In genomic region chr11:29173706-29174436, GRCm38 (mm10) we compare ENCODE assay signal across 7 mouse cellular contexts. TPM values are rescaled to one million over a fixed set of nuclear protein-coding genes. Genes with fewer than 3 reads are reported as not detected.
DNase-seq lines count a peak whose midpoint lies in the region; ATAC-seq lines count a peak whose summit lies in the region.

No protein-coding gene starts in this region.

- H3K4me3 ChIP-seq in embryonic facial prominence, embryonic 15.5 days (replicated peaks) = peak overlapping the region; percentile 97
- H3K4me3 ChIP-seq in limb, embryonic 10.5 days = peak overlapping the region; percentile 95
- peak overlapping the region; percentile 95 for H3K4me3 ChIP-seq in stomach, embryonic 15.5 days (replicated peaks)

- H3K4me2 ChIP-seq in embryonic facial prominence, embryonic 15.5 days (replicated peaks) = peak overlapping the region; percentile 60
- peak overlapping the region; percentile 63 for H3K4me2 ChIP-seq in stomach, embryonic 15.5 days

- peak overlapping the region; percentile 98 for H3K27ac ChIP-seq in embryonic facial prominence, embryonic 15.5 days (replicated peaks)
- peak overlapping the region; percentile 99 for H3K27ac ChIP-seq in limb, embryonic 10.5 days
- peak overlapping the region; percentile 93 for H3K27ac ChIP-seq in stomach, embryonic 15.5 days

- no peak for ATAC-seq in embryonic facial prominence, embryonic 15.5 days (ENCODE audit: insufficient number of reproducible peaks, low FRiP score, low TSS enrichment, low read depth)
- no peak for ATAC-seq in stomach, embryonic 15.5 days (ENCODE audit: insufficient read depth, low FRiP score, low read depth)

- H3K4me1 ChIP-seq in embryonic facial prominence, embryonic 15.5 days = peaks cover 11% of the 10 kb centered on the region; the same call in 1 of the 2 replicates
- peaks cover 14% of the 10 kb centered on the region for H3K4me1 ChIP-seq in limb, embryonic 10.5 days
- peaks cover 6% of the 10 kb centered on the region for H3K4me1 ChIP-seq in stomach, embryonic 15.5 days

- 3% methylated on average over 13 of the region's 13 CpGs for WGBS in embryonic facial prominence, embryonic 15.5 days
- WGBS in limb, embryonic 10.5 days = 9% methylated on average over 13 of the region's 13 CpGs
- 2% methylated on average over 13 of the region's 13 CpGs for WGBS in stomach, embryonic 15.5 days

- DNase-seq in ovary, postnatal 14 days (ENCODE audit: low spot score) = peak; percentile 2
- DNase-seq in ovary, adult 18-20 months (ENCODE audit: low spot score) = no peak
- no peak for DNase-seq in limb, embryonic 10.5 days (ENCODE audit: low spot score)
- DNase-seq in gastrocnemius, adult 18-20 months (ENCODE audit: low spot score) = no peak
- no peak for DNase-seq in frontal cortex, postnatal 25 days (ENCODE audit: low spot score in 2 of 2)

- no peaks in the 10 kb centered on the region for H3K27me3 ChIP-seq in embryonic facial prominence, embryonic 15.5 days
- H3K27me3 ChIP-seq in limb, embryonic 10.5 days (ENCODE audit: low read depth, poor library complexity, severe bottlenecking) = no peaks in the 10 kb centered on the region
- no peaks in the 10 kb centered on the region for H3K27me3 ChIP-seq in stomach, embryonic 15.5 days (replicated peaks)

- H3K9me3 ChIP-seq in embryonic facial prominence, embryonic 15.5 days (replicated peaks) = no peaks in the 10 kb centered on the region
- no peaks in the 10 kb centered on the region for H3K9me3 ChIP-seq in limb, embryonic 10.5 days (replicated peaks)
- H3K9me3 ChIP-seq in stomach, embryonic 15.5 days = no peaks in the 10 kb centered on the region

- H3K36me3 ChIP-seq in embryonic facial prominence, embryonic 15.5 days = no peaks in the 10 kb centered on the region
- peaks cover 7% of the 10 kb centered on the region; the same call in 1 of the 2 replicates for H3K36me3 ChIP-seq in limb, embryonic 10.5 days
- H3K36me3 ChIP-seq in stomach, embryonic 15.5 days = no peaks in the 10 kb centered on the region

- peak overlapping the region; percentile 99 for H3K9ac ChIP-seq in embryonic facial prominence, embryonic 15.5 days
- peak overlapping the region; percentile 99; the same call in 1 of the 2 replicates for H3K9ac ChIP-seq in stomach, embryonic 15.5 days

RNA-seq across cellular contexts. Expression of gene Ppp4r3b, which starts 1.2 kb away (rescaled TPM):
- polyA plus RNA-seq in embryonic facial prominence, embryonic 15.5 days (2015; fragmentation: Nextera tagmentation; extraction: Ambion mirVana) = 81.1 and 89.0 TPM in 2 replicates
- 85.4 and 99.3 TPM in 2 replicates for polyA plus RNA-seq in limb, embryonic 10.5 days (2016; fragmentation: Nextera tagmentation; extraction: Ambion mirVana)
- 83.6 and 86.2 TPM in 2 replicates for polyA plus RNA-seq in stomach, embryonic 15.5 days (2015; fragmentation: Nextera tagmentation; extraction: Ambion mirVana)
- 10 to 100 TPM; 23.0 to 25.2 TPM for total RNA-seq in gastrocnemius, adult 18-20 months (2021)

RNA-seq across cellular contexts. Expression of gene Pnpt1, which starts 43.3 kb away (rescaled TPM):
- polyA plus RNA-seq in embryonic facial prominence, embryonic 15.5 days (2015; fragmentation: Nextera tagmentation; extraction: Ambion mirVana) = 29.8 and 32.3 TPM in 2 replicates
- polyA plus RNA-seq in limb, embryonic 10.5 days (2016; fragmentation: Nextera tagmentation; extraction: Ambion mirVana) = 47.7 and 51.5 TPM in 2 replicates
- 37.2 and 41.6 TPM in 2 replicates for polyA plus RNA-seq in stomach, embryonic 15.5 days (2015; fragmentation: Nextera tagmentation; extraction: Ambion mirVana)
- 10 to 100 TPM; 14.4 to 15.7 TPM for total RNA-seq in gastrocnemius, adult 18-20 months (2021)
